10 mouse cellular contexts compared by ENCODE assay signal in the genomic region with DNA sequence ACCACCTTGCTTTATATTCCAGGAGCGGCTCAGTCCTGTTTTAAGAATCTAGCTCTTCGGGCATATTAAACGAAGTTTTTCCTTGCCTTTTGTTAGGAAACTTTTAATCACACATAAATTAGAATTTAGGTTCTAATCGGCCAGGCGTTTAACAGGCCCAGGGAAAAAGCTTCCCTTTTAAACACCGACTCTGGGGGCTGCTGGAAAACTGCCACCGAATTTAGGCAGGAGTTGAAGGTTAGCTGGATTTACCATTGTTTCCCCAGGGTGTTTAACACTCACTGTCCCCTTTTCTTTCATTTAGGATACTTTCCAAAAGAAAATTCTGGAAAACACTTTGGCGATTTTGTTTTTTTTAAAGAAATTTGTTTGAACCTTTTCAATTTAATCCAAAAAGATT. TPM values are rescaled to one million over a fixed set of nuclear protein-coding genes. Genes with fewer than 3 reads are reported as not detected.
DNase-seq lines count a peak whose midpoint lies in the region; ATAC-seq and TF ChIP-seq lines count a peak whose summit lies in the region.
"Had no signal": no experiment of that assay in that cellular context is flagged by ENCODE, and none has a peak within 500 bp of the region (broad histone marks: within the 10 kb centered on the region; RNA-seq: fewer than 3 reads in every experiment).

No protein-coding gene starts in this region.

- peaks cover 0 to 7% of the 10 kb centered on the region in 2 experiments; a peak in 2 of 4 replicates for H3K4me1 ChIP-seq in heart, embryonic 14.5 days (ENCODE audit: control insufficient read depth in 2 of 2, insufficient read depth in 2 of 2, low read length in 2 of 2)
- H3K4me1 ChIP-seq in ES-Bruce4 (ENCODE audit: control insufficient read depth, insufficient read depth, low read length): no peaks in the 10 kb centered on the region
- H3K4me1 ChIP-seq in forebrain, embryonic 12.5 days: peaks cover 20% of the 10 kb centered on the region
- H3K4me1 ChIP-seq in limb, embryonic 13.5 days: peaks cover 20% of the 10 kb centered on the region

- no peak overlapping the region for H3K27ac ChIP-seq in heart, embryonic 14.5 days (replicated peaks in 1 of 2; ENCODE audit: control insufficient read depth in 1 of 2, insufficient read depth in 1 of 2, low read depth in 2 of 2, low read length in 2 of 2)
- no peak overlapping the region for H3K27ac ChIP-seq in ES-Bruce4 (ENCODE audit: insufficient read depth, low read length)
- peak overlapping the region; percentile 73 for H3K27ac ChIP-seq in forebrain, embryonic 12.5 days
- no peak overlapping the region for H3K27ac ChIP-seq in limb, embryonic 13.5 days

- peak overlapping the region; percentile 13 to 24; a peak in 2 of 4 replicates for H3K4me3 ChIP-seq in heart, embryonic 14.5 days (ENCODE audit: control insufficient read depth in 1 of 2, insufficient read depth in 1 of 2, low read depth in 1 of 2, low read length in 2 of 2)
- peak overlapping the region; percentile 55 for H3K4me3 ChIP-seq in ES-Bruce4 (ENCODE audit: low read depth, low read length)
- H3K4me3 ChIP-seq in forebrain, embryonic 12.5 days (replicated peaks): peak overlapping the region; percentile 39
- H3K4me3 ChIP-seq in limb, embryonic 13.5 days: peak overlapping the region; percentile 43

- no peak for TF ChIP-seq CTCF in ES-Bruce4 (IDR thresholded peaks at IDR 0.05; ENCODE audit: low read depth, low read length)

- H3K9ac ChIP-seq in heart, embryonic 14.5 days (ENCODE audit: low read length): no peak overlapping the region
- H3K9ac ChIP-seq in ES-Bruce4 (ENCODE audit: low read depth, poor library complexity, severe bottlenecking): no peak overlapping the region
- H3K9ac ChIP-seq in forebrain, embryonic 12.5 days: peak overlapping the region; percentile 50; the same call in 1 of the 2 replicates
- H3K9ac ChIP-seq in limb, embryonic 13.5 days: peak overlapping the region; percentile 58; the same call in 1 of the 2 replicates

- DNase-seq in heart, postnatal 10 days: no peak
- DNase-seq in retina, postnatal 1 day: no peak
- no peak for DNase-seq in kidney, adult 8-10 months
- DNase-seq: adrenal gland, adult 2 months had no signal

- H3K27me3 ChIP-seq in heart, embryonic 14.5 days (ENCODE audit: control insufficient read depth, insufficient read depth, low read length): peaks cover 34% of the 10 kb centered on the region
- no peaks in the 10 kb centered on the region for H3K27me3 ChIP-seq in ES-Bruce4 (ENCODE audit: control insufficient read depth, insufficient read depth, low read length, poor library complexity, severe bottlenecking)
- H3K27me3 ChIP-seq in forebrain, embryonic 12.5 days: peaks cover 14% of the 10 kb centered on the region; the same call in 1 of the 2 replicates
- H3K27me3 ChIP-seq in limb, embryonic 13.5 days: peaks cover 25% of the 10 kb centered on the region
- H3K27me3 ChIP-seq: CH12.LX had no signal

- no peak for TF ChIP-seq EP300 in ES-Bruce4 (IDR thresholded peaks at IDR 0.05; ENCODE audit: insufficient read depth, low read depth, low read length)

- H3K4me2 ChIP-seq in heart, embryonic 14.5 days (ENCODE audit: low read length): peak overlapping the region; percentile 60
- peak overlapping the region; percentile 77 for H3K4me2 ChIP-seq in forebrain, embryonic 12.5 days
- peak overlapping the region; percentile 74 for H3K4me2 ChIP-seq in limb, embryonic 13.5 days (replicated peaks)

- no peaks in the 10 kb centered on the region for H3K9me3 ChIP-seq in heart, embryonic 14.5 days (ENCODE audit: control insufficient read depth, low read length)
- no peaks in the 10 kb centered on the region for H3K9me3 ChIP-seq in ES-Bruce4 (replicated peaks; ENCODE audit: control insufficient read depth, insufficient read depth, low read length, poor library complexity, severe bottlenecking)
- H3K9me3 ChIP-seq in forebrain, embryonic 12.5 days: no peaks in the 10 kb centered on the region
- no peaks in the 10 kb centered on the region for H3K9me3 ChIP-seq in limb, embryonic 13.5 days

- intact Hi-C loops in heart, postnatal 10 days (cut with DNase I): no loop called here

- no peak for ATAC-seq in heart, embryonic 14.5 days (ENCODE audit: insufficient number of reproducible peaks, insufficient read depth, low FRiP score, low read depth)
- no peak for ATAC-seq in forebrain, embryonic 12.5 days (ENCODE audit: low FRiP score)
- ATAC-seq in limb, embryonic 13.5 days (ENCODE audit: low FRiP score, low read depth): no peak
- no peak for ATAC-seq in inflammation-experienced regulatory T-cells, adult 6 months

- H3K36me3 ChIP-seq in heart, embryonic 14.5 days (ENCODE audit: control insufficient read depth, insufficient read depth, low read length): no peaks in the 10 kb centered on the region
- no peaks in the 10 kb centered on the region for H3K36me3 ChIP-seq in ES-Bruce4 (ENCODE audit: control insufficient read depth, insufficient read depth, low read length, poor library complexity, severe bottlenecking)
- no peaks in the 10 kb centered on the region for H3K36me3 ChIP-seq in forebrain, embryonic 12.5 days (replicated peaks)
- H3K36me3 ChIP-seq in limb, embryonic 13.5 days: no peaks in the 10 kb centered on the region

- no peak for TF ChIP-seq POLR2A in ES-Bruce4 (IDR thresholded peaks at IDR 0.05; ENCODE audit: insufficient read depth, low read length)

- 23% methylated on average over 8 of the region's 8 CpGs for WGBS in heart, embryonic 14.5 days
- 8% methylated on average over 8 of the region's 8 CpGs for WGBS in forebrain, embryonic 12.5 days
- WGBS in limb, embryonic 13.5 days: 10% methylated on average over 8 of the region's 8 CpGs

RNA-seq across cellular contexts. Expression of gene Neurod6, which starts 3.7 kb away (rescaled TPM):
- not detected in 2 replicates for polyA plus RNA-seq in heart, embryonic 14.5 days (2014; fragmentation: Nextera tagmentation; extraction: Ambion mirVana)
- not detected for total RNA-seq in heart, postnatal 10 days (2021)
- not detected in 2 replicates for polyA plus RNA-seq in ES-Bruce4 (2011; ENCODE audit: insufficient read depth, insufficient read length, low read depth, missing spikeins)
- polyA plus RNA-seq in forebrain, embryonic 12.5 days (2016; fragmentation: Nextera tagmentation; extraction: Ambion mirVana): 60.8 and 65.8 TPM in 2 replicates
- polyA plus RNA-seq in limb, embryonic 13.5 days (2015; fragmentation: Nextera tagmentation; extraction: Ambion mirVana): 0.28 TPM in 1 of 2 replicates, not detected in the other
- not detected for polyA plus RNA-seq in inflammation-experienced regulatory T-cells, adult 6 months (2017; shearing (Covaris generic))
- total RNA-seq: adrenal gland, adult 2 months; CH12.LX had no signal
- polyA plus RNA-seq: adrenal gland, adult 2 months had no signal

Comparison
In these comparisons a context has a peak if more than half of its experiments do, and no peak if none do; other contexts are left out.
1. H3K9ac ChIP-seq: peak in forebrain, embryonic 12.5 days (single experiment) and limb, embryonic 13.5 days (single experiment); none in heart, embryonic 14.5 days (single experiment) and ES-Bruce4 (single experiment).
2. RNA of gene Neurod6, which starts 3.7 kb away (polyA plus RNA-seq): 60.8 to 65.8 TPM in forebrain, embryonic 12.5 days; 0.28 TPM in limb, embryonic 13.5 days, not detected in heart, embryonic 14.5 days, not detected in ES-Bruce4 and not detected in inflammation-experienced regulatory T-cells, adult 6 months; every median in the first group is over 10 times any median in the second.
3. Peak in every context shown above with its lines, with median percentiles within 50 percentile points of each other: H3K4me2 ChIP-seq and H3K4me3 ChIP-seq.